Mouse (Mus musculus) CH12.LX (cell line): Measurements from ENCODE around the gene Zfp457.

Source experiments
- CHD2 ChIP-seq: IDR thresholded peaks from 2 replicates; pipeline ENCODE4 v1.6.1; 2011; ENCODE audit warnings: low read length, improper control_type of control experiment
- CTCF ChIP-seq, 2 experiments: IDR thresholded peaks in 1 of 2; conservative IDR thresholded peaks in 1 of 2; 2 replicates each; pipeline ENCODE4 v1.5.1; 2011 to 2012; ENCODE audit warnings: low read depth in 2 of 2, low read length in 2 of 2, improper control_type of control experiment in 1 of 2, inconsistent platforms in 1 of 2, mild to moderate bottlenecking in 1 of 2, moderate library complexity in 1 of 2
- HCFC1 ChIP-seq: IDR thresholded peaks from 2 replicates; pipeline ENCODE4 v1.6.1; 2012; ENCODE audit warnings: low read depth, mild to moderate bottlenecking, inconsistent platforms, low read length, improper control_type of control experiment
- MXI1 ChIP-seq: IDR thresholded peaks from 2 replicates; pipeline ENCODE4 v1.6.1; 2011; ENCODE audit warnings: mild to moderate bottlenecking, low read depth, low read length, improper control_type of control experiment
- MYC ChIP-seq: IDR thresholded peaks from 2 replicates; pipeline ENCODE4 v1.6.1; 2011; ENCODE audit warnings: low read depth, mild to moderate bottlenecking, improper control_type of control experiment, low read length
- NELFE ChIP-seq: IDR thresholded peaks from 2 replicates; pipeline ENCODE4 v1.6.1; 2011; ENCODE audit warnings: low read depth, low read length, improper control_type of control experiment
- POLR2A ChIP-seq: IDR thresholded peaks from 2 replicates; pipeline ENCODE4 v1.6.1; 2011; ENCODE audit warnings: low read depth, mild to moderate bottlenecking, improper control_type of control experiment, low read length
- UBTF ChIP-seq: IDR thresholded peaks from 2 replicates; pipeline ENCODE4 v1.6.1; 2012; ENCODE audit warnings: low read depth, mild to moderate bottlenecking, inconsistent platforms, low read length, improper control_type of control experiment, moderate library complexity
- USF1 ChIP-seq: IDR thresholded peaks from 2 replicates; pipeline ENCODE4 v1.6.1; 2014; ENCODE audit warnings: low read depth, mild to moderate bottlenecking, inconsistent platforms, low read length, improper control_type of control experiment
- USF2 ChIP-seq: conservative IDR thresholded peaks from 2 replicates; pipeline ENCODE4 v1.6.1; 2011; ENCODE audit warnings: low read depth, low read length, improper control_type of control experiment
- ZC3H11A ChIP-seq: IDR thresholded peaks from 2 replicates; pipeline ENCODE4 v1.6.1; 2012; ENCODE audit warnings: low read depth, mild to moderate bottlenecking, inconsistent platforms, low read length, improper control_type of control experiment

- TF ChIP-seq NELFE (no peak), CHD2 (no peak), CTCF (conservative IDR thresholded peaks at IDR 0.05 in 1 of 2, IDR thresholded peaks at IDR 0.05 in 1 of 2; ENCODE audit: low read depth in 2 of 2, low read length in 2 of 2) (no peak), MXI1 (no peak), ZC3H11A (no peak), HCFC1 (no peak), MYC (no peak), USF1 (no peak), UBTF (no peak), POLR2A (no peak), USF2 (no peak)
These were observed 26.6 kb upstream of the Zfp457 start for GRCm38 (mm10) chr13:67332877-67333276.
